Mouse (Mus musculus) heart, embryonic 16.5 days (tissue): Measurements from ENCODE around the gene Bbs9. TPM values are rescaled to one million over a fixed set of nuclear protein-coding genes. Genes with fewer than 3 reads are reported as not detected.

Source experiments
- ATAC-seq: fragments of 200-750 bp; cut with Nextera tagmentation; replicated peaks from 2 replicates; pipeline ENCODE4 v1.8.0; 2017; ENCODE audit warnings: moderate number of reproducible peaks; ENCODE audit not compliant: insufficient read depth, low FRiP score; ENCODE audit errors: extremely low read depth
- H3K27ac ChIP-seq: fragments of 300-500 bp; sonication (generic); 2 replicates; pipeline ENCODE4 v1.5.1; 2014; ENCODE audit warnings: mild to moderate bottlenecking, low read length, control low read depth, moderate library complexity
- H3K27me3 ChIP-seq: fragments of 300-500 bp; sonication (generic); 2 replicates; pipeline ENCODE4 v1.6.1; 2014; ENCODE audit warnings: low read length, mixed read lengths; ENCODE audit not compliant: control insufficient read depth, insufficient read depth
- H3K36me3 ChIP-seq: fragments of 300-500 bp; sonication (generic); 2 replicates; pipeline ENCODE4 v1.6.1; 2014; ENCODE audit not compliant: control insufficient read depth, insufficient read depth
- H3K4me1 ChIP-seq: fragments of 300-500 bp; sonication (generic); 2 replicates; pipeline ENCODE4 v1.6.1; 2014; ENCODE audit warnings: low read length, mixed read lengths; ENCODE audit not compliant: control insufficient read depth, insufficient read depth
- H3K4me2 ChIP-seq: fragments of 300-500 bp; sonication (generic); 2 replicates; pipeline ENCODE4 v1.6.1; 2014; ENCODE audit warnings: low read depth, mild to moderate bottlenecking, control low read depth, low read length
- H3K4me3 ChIP-seq: fragments of 300-500 bp; sonication (generic); 2 replicates; pipeline ENCODE4 v1.5.1; 2014; ENCODE audit warnings: mild to moderate bottlenecking, control low read depth, low read length
- H3K9ac ChIP-seq: fragments of 300-500 bp; sonication (generic); 2 replicates; pipeline ENCODE4 v1.6.1; 2014; ENCODE audit warnings: low read length, control low read depth
- H3K9me3 ChIP-seq: fragments of 300-500 bp; sonication (generic); replicated peaks from 2 replicates; pipeline ENCODE4 v1.6.1; 2016; ENCODE audit warnings: low read length; ENCODE audit not compliant: control insufficient read depth
- WGBS: fragments of 180-500 bp; shearing (Covaris S2); extraction: QIAGEN DNeasy Blood & Tissue Kit; methylation state at CpG from one replicate; pipeline ENCODE4 v1.1.7; 2014; 5-methylcytosine and 5-hydroxymethylcytosine counted together
- polyA plus RNA-seq: library from polyadenylated mRNA; unstranded; fragments of >200 nt; fragmentation: Nextera tagmentation; extraction: Ambion mirVana; gene quantifications from 2 replicates; pipeline ENCODE4 v1.2.1, GENCODE M21; 2015

Gene Bbs9
- polyA plus RNA-seq, 1 experiment from 2014 or later, result 7.9 TPM

DNA sequence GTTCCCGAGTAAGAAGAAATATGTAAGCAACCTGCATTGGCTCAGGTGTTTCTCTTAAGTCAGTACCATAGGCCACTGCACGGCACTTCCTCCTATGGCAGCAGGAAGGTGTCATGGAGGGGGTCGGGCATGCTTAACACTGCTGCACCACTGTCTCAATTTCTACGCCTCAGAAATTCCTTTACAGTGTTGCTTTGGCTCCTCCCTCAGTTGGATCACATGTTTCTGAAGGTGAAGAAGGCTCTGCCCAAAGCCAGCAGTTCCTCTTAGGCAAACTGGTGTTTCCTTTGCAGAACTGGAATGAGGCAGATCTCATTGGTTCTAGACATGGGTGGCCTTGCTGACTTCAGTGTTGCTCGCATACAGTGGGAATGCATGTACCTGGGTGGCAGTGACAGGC, 332.2 kb downstream of the Bbs9 start:
- no peaks in the 10 kb centered on the region for H3K36me3 ChIP-seq
- no peaks in the 10 kb centered on the region for H3K9me3 ChIP-seq
- no peak overlapping the region for H3K9ac ChIP-seq
- no peaks in the 10 kb centered on the region for H3K27me3 ChIP-seq
- no peak overlapping the region for H3K27ac ChIP-seq
- H3K4me2 ChIP-seq, result no peak overlapping the region
- 81% methylated on average over 5 of the region's 5 CpGs for WGBS
- H3K4me3 ChIP-seq, result no peak overlapping the region
- ATAC-seq, result no peak
- H3K4me1 ChIP-seq, result no peaks in the 10 kb centered on the region

DNA sequence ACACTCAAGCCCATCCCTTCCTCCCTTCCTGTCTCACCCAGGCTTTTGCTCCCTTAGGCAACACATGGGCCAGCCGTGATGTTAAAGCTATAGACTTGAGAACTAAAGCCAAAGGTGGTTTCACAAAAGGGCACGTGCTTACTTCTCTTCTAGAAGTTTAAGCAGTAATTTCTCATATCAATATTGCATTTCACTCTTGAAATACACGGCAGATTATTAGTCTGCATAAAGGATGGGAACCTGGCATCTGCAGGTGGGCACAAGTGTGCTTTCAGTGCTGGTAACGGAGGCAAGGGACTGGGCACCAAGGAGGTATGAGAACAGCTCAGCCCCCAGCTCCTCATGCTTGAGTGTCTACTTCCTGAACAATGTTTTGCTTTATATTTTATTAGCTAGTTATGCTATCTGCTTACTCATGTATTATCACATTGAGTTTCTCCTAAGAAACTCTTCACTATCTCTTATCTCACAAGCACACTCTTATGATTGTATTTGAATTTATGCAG, 334.2 kb downstream of the Bbs9 start:
- H3K4me2 ChIP-seq, result no peak overlapping the region
- no peaks in the 10 kb centered on the region for H3K27me3 ChIP-seq
- H3K9ac ChIP-seq, result no peak overlapping the region
- ATAC-seq, result no peak
- WGBS, result 83% methylated on average over 4 of the region's 4 CpGs
- no peaks in the 10 kb centered on the region for H3K36me3 ChIP-seq
- H3K4me3 ChIP-seq, result no peak overlapping the region
- no peak overlapping the region for H3K27ac ChIP-seq
- peaks cover 5% of the 10 kb centered on the region for H3K4me1 ChIP-seq
- no peaks in the 10 kb centered on the region for H3K9me3 ChIP-seq

- H3K4me2 ChIP-seq, result no peak overlapping the region
- WGBS, result 83% methylated on average over 8 of the region's 8 CpGs
Measured at GRCm38 (mm10) chr9:22810454-22810853, 334.9 kb downstream of the Bbs9 start.

DNA sequence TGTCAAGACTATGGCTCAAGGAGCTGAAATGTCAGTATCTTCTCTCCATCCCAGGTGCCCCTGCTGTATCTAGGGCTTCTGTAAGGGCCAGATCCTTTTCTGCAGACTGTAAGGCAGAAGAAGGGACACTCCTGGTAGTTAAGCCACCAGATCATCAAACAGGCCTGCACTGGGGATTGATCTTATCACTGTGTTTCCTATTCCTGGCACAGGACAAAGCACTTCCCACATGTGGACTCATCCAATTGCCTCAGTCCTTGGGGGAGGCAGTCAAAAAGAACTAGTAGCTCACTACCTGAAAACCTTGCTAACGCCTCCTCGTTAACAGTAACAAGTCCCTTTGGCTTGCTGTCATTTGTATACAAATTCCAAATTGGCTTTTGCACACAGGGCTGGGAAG, 336.4 kb downstream of the Bbs9 start:
- WGBS, result 80% methylated on average over 2 of the region's 2 CpGs
- H3K4me1 ChIP-seq, result peaks cover 14% of the 10 kb centered on the region
- H3K9me3 ChIP-seq, result no peaks in the 10 kb centered on the region
- no peak overlapping the region for H3K27ac ChIP-seq
- H3K9ac ChIP-seq, result no peak overlapping the region
- H3K4me2 ChIP-seq, result no peak overlapping the region
- no peak overlapping the region for H3K4me3 ChIP-seq
- no peak for ATAC-seq
- no peaks in the 10 kb centered on the region for H3K36me3 ChIP-seq
- no peaks in the 10 kb centered on the region for H3K27me3 ChIP-seq

More at GRCm38 (mm10) chr9:22810454-22810853, 334.9 kb downstream of the Bbs9 start:
- Histone ChIP-seq H3K36me3 (no peaks in the 10 kb centered on the region), H3K4me1 (peaks cover 12% of the 10 kb centered on the region), H3K27me3 (no peaks in the 10 kb centered on the region), H3K4me3 (no peak overlapping the region), H3K9me3 (no peaks in the 10 kb centered on the region), H3K27ac (no peak overlapping the region), H3K9ac (no peak overlapping the region)
- ATAC-seq, result no peak

GRCm38 (mm10) chr9:22814407-22815092, 339.0 kb downstream of the Bbs9 start:
- Histone ChIP-seq H3K36me3 (no peaks in the 10 kb centered on the region), H3K27ac (peak overlapping the region; percentile 29; the same call in 1 of the 2 replicates), H3K9ac (0 out of 2 replicates have a peak overlapping the region, but pooled peaks have one; percentile 17), H3K4me2 (no peak overlapping the region), H3K9me3 (no peaks in the 10 kb centered on the region), H3K27me3 (no peaks in the 10 kb centered on the region), H3K4me3 (no peak overlapping the region), H3K4me1 (peaks cover 14% of the 10 kb centered on the region)
- ATAC-seq, result peak; percentile 65
- 36% methylated on average over 9 of the region's 9 CpGs for WGBS

DNA sequence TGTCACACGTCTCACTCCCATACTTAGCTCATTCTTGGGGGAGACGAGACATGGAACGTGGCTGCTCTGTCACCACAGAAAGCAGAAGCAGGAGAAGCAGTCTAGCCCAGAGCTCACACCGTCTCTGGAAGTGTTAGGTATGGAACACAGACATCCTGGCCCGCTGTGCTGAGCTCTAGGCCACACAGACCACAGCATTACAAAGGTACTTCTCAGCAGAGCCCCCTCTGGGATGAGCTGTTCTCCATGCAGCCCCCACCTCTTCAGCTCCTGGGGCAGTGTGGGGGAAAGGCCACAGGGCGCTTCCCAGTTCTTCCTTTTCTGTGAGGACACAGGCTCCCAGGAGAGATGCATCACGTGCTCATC, 339.6 kb downstream of the Bbs9 start:
- ATAC-seq, result 0 out of 2 replicates have a peak, but pooled peaks have one; percentile 6
- no peaks in the 10 kb centered on the region for H3K9me3 ChIP-seq
- H3K27ac ChIP-seq, result 0 out of 2 replicates have a peak overlapping the region, but pooled peaks have one; percentile 29

DNA sequence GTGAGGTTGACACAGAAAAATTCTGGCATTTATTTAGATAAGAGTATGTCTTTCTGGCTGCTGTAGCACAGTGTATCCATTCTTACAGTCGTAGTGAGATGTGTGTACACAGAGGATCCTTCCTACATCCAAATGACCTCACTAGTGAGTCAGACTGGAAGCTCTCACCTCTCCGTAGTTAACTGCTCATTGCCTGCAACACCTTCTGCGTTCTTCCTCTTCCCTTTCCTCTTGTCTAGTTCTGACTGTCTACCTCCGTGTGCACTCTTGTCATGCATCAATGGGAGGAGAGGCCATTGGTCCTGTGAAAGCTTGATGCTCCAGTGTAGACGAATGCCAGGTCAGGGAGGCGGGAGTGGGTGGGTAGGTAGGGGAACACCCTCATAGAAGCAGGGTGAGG, 344.0 kb downstream of the Bbs9 start:
- no peak for ATAC-seq
- Histone ChIP-seq H3K36me3 (no peaks in the 10 kb centered on the region), H3K27me3 (no peaks in the 10 kb centered on the region), H3K4me1 (peaks cover 20% of the 10 kb centered on the region), H3K27ac (no peak overlapping the region), H3K4me3 (no peak overlapping the region), H3K4me2 (no peak overlapping the region), H3K9ac (no peak overlapping the region), H3K9me3 (no peaks in the 10 kb centered on the region)
- WGBS, result 75% methylated on average over 6 of the region's 6 CpGs

More for the DNA sequence above, 339.6 kb downstream of the Bbs9 start:
- Histone ChIP-seq H3K4me1 (peaks cover 14% of the 10 kb centered on the region), H3K4me2 (no peak overlapping the region), H3K9ac (0 out of 2 replicates have a peak overlapping the region, but pooled peaks have one; percentile 17), H3K4me3 (no peak overlapping the region), H3K36me3 (no peaks in the 10 kb centered on the region), H3K27me3 (no peaks in the 10 kb centered on the region)
- WGBS, result 28% methylated on average over 7 of the region's 7 CpGs

GRCm38 (mm10) chr9:22820646-22821185, 345.2 kb downstream of the Bbs9 start:
- H3K9ac ChIP-seq, result no peak overlapping the region
- no peak for ATAC-seq
- H3K9me3 ChIP-seq, result no peaks in the 10 kb centered on the region
- no peaks in the 10 kb centered on the region for H3K36me3 ChIP-seq
- 51% methylated on average over 6 of the region's 6 CpGs for WGBS
- no peak overlapping the region for H3K4me2 ChIP-seq
- no peak overlapping the region for H3K27ac ChIP-seq
- H3K27me3 ChIP-seq, result no peaks in the 10 kb centered on the region
- no peak overlapping the region for H3K4me3 ChIP-seq
- peaks cover 10% of the 10 kb centered on the region for H3K4me1 ChIP-seq

DNA sequence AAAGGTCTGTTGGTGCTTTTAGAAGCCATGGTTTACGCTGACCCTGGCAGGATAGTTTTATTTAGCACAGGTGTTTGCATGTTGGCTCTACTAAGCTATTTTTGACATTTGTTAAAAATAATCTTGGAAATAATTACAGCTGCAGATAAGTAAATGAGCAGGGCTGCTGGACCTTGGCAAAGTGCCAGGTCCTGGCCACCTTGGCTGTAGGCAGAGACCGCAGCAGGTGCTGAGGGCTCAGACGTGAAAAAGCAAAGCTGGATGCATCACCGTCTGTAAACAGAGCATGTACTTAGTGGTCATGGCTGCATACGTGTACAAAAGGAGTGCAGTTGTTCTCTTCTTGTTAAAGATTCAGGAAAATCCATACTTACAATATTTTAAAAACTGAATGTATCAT, 347.3 kb downstream of the Bbs9 start:
- ATAC-seq, result no peak
- H3K36me3 ChIP-seq, result no peaks in the 10 kb centered on the region
- H3K27me3 ChIP-seq, result no peaks in the 10 kb centered on the region
- 34% methylated on average over 5 of the region's 5 CpGs for WGBS
- H3K9ac ChIP-seq, result no peak overlapping the region
- no peaks in the 10 kb centered on the region for H3K9me3 ChIP-seq
- peak overlapping the region; percentile 31; the same call in 1 of the 2 replicates for H3K27ac ChIP-seq
- peak overlapping the region; percentile 11 for H3K4me2 ChIP-seq
- no peak overlapping the region for H3K4me3 ChIP-seq
- peaks cover 10% of the 10 kb centered on the region for H3K4me1 ChIP-seq
